Mouse (Mus musculus): ENCODE data around the gene Cacna1f. TPM values are rescaled to one million over a fixed set of nuclear protein-coding genes. Genes with fewer than 3 reads are reported as not detected.

The Cacna1f gene
- total and polyA plus RNA-seq, 3 experiments = 0.02 TPM; not detected in 2

DNA sequence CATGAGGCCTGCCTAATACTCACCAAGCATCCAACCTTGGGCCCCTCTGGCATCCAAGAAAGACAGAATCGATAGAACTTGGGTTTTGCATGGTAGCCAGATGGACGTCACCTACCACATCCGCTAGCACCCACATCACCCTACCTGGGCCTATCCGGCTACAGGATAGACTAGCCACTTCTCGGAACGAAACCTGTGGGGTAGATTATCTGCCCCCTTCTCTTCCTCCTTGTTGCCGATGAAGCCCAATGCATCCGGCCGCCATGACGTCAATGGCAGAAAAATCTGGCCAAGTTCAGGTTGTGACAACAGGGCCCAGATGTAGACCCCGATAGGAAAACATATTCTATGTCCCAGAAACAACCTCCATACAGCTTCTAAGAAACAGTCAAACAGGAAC, 23.0 kb upstream of the Cacna1f start:
- intact Hi-C loops (cut with DNase I) = no loop called here

DNA sequence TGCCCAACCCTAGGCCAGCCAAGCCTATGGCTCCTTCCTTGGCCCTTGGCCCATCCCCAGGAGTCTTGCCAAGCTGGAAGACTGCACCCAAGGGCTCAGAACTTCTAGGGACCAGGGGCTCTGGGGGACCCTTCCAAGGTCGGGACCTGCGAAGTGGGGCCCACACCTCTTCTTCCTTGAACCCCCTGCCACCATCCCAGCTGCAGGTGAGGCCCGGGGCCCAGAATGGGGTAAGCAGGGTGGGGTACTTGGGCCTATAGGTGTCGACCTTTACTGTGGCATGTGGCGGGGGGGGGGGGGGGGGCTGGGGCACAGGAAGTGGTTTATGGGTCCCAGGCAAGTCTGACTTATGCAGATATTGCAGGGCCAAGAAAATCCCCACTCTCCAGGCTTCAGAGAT, 20.5 kb upstream of the Cacna1f start:
- WGBS = 83% methylated on average over 4 of the region's 5 CpGs
- Histone ChIP-seq H3K36me3 (ENCODE audit: control insufficient read depth, insufficient read depth, low read length) (no peaks in the 10 kb centered on the region), H3K27ac (no peak overlapping the region), H3K27me3 (ENCODE audit: control insufficient read depth, insufficient read depth, low read length) (no peaks in the 10 kb centered on the region), H3K9ac (ENCODE audit: low read depth, low read length) (no peak overlapping the region), H3K4me3 (no peak overlapping the region), H3K79me2 (replicated peaks; ENCODE audit: control insufficient read depth, insufficient read depth, low read length) (no peaks in the 10 kb centered on the region), H3K4me1 (ENCODE audit: control insufficient read depth, insufficient read depth, low read length) (no peaks in the 10 kb centered on the region)
- no peak for DNase-seq
- intact Hi-C loops (cut with DNase I) = no loop called here
- TF ChIP-seq EP300 (IDR thresholded peaks at IDR 0.05; ENCODE audit: insufficient read depth, low read depth, low read length) (no peak), POLR2A (IDR thresholded peaks at IDR 0.05; ENCODE audit: insufficient read depth, low read depth, low read length) (no peak)

More for the DNA sequence above, 23.0 kb upstream of the Cacna1f start:
- no peaks in the 10 kb centered on the region for H3K4me1 ChIP-seq (ENCODE audit: control insufficient read depth, insufficient read depth, low read length)
- WGBS = 90% methylated on average over 11 of the region's 11 CpGs
- H3K36me3 ChIP-seq (ENCODE audit: control insufficient read depth, insufficient read depth, low read length) = no peaks in the 10 kb centered on the region
- no peak overlapping the region for H3K9ac ChIP-seq (ENCODE audit: low read depth, low read length)
- H3K4me3 ChIP-seq = no peak overlapping the region
- H3K27ac ChIP-seq = no peak overlapping the region
- H3K27me3 ChIP-seq (ENCODE audit: control insufficient read depth, insufficient read depth, low read length) = no peaks in the 10 kb centered on the region
- no peak for DNase-seq
- no peak for TF ChIP-seq POLR2A (IDR thresholded peaks at IDR 0.05; ENCODE audit: insufficient read depth, low read depth, low read length)
- TF ChIP-seq CTCF (IDR thresholded peaks at IDR 0.05) = no peak
- no peak for TF ChIP-seq EP300 (IDR thresholded peaks at IDR 0.05; ENCODE audit: insufficient read depth, low read depth, low read length)
- H3K79me2 ChIP-seq (replicated peaks; ENCODE audit: control insufficient read depth, insufficient read depth, low read length) = no peaks in the 10 kb centered on the region

- H3K4me1 ChIP-seq (ENCODE audit: control insufficient read depth, insufficient read depth, low read length) = no peaks in the 10 kb centered on the region
- no peaks in the 10 kb centered on the region for H3K79me2 ChIP-seq (replicated peaks; ENCODE audit: control insufficient read depth, insufficient read depth, low read length)
- no peak overlapping the region for H3K4me3 ChIP-seq
- no peaks in the 10 kb centered on the region for H3K36me3 ChIP-seq (ENCODE audit: control insufficient read depth, insufficient read depth, low read length)
- WGBS = 82% methylated on average over 9 of the region's 9 CpGs
- no peak overlapping the region for H3K27ac ChIP-seq
- H3K27me3 ChIP-seq (ENCODE audit: control insufficient read depth, insufficient read depth, low read length) = no peaks in the 10 kb centered on the region
- TF ChIP-seq POLR2A (IDR thresholded peaks at IDR 0.05; ENCODE audit: insufficient read depth, low read depth, low read length) = no peak
- no peak for TF ChIP-seq CTCF (IDR thresholded peaks at IDR 0.05)
- no peak for TF ChIP-seq EP300 (IDR thresholded peaks at IDR 0.05; ENCODE audit: insufficient read depth, low read depth, low read length)
- intact Hi-C loops (cut with DNase I) = no loop called here
- DNase-seq = no peak
- no peak overlapping the region for H3K9ac ChIP-seq (ENCODE audit: low read depth, low read length)
These were observed 11.5 kb upstream of the Cacna1f start for GRCm38 (mm10) chrX:7595371-7595770.

- Histone ChIP-seq H3K27ac (no peak overlapping the region), H3K79me2 (replicated peaks; ENCODE audit: control insufficient read depth, insufficient read depth, low read length) (no peaks in the 10 kb centered on the region), H3K4me1 (ENCODE audit: control insufficient read depth, insufficient read depth, low read length) (no peaks in the 10 kb centered on the region), H3K27me3 (ENCODE audit: control insufficient read depth, insufficient read depth, low read length) (no peaks in the 10 kb centered on the region), H3K4me3 (no peak overlapping the region), H3K36me3 (ENCODE audit: control insufficient read depth, insufficient read depth, low read length) (no peaks in the 10 kb centered on the region), H3K9ac (ENCODE audit: low read depth, low read length) (no peak overlapping the region)
- intact Hi-C loops (cut with DNase I) = no loop called here
- no peak for TF ChIP-seq EP300 (IDR thresholded peaks at IDR 0.05; ENCODE audit: insufficient read depth, low read depth, low read length)
- TF ChIP-seq CTCF (IDR thresholded peaks at IDR 0.05) = no peak
- TF ChIP-seq POLR2A (IDR thresholded peaks at IDR 0.05; ENCODE audit: insufficient read depth, low read depth, low read length) = no peak
- WGBS = 82% methylated on average over 7 of the region's 7 CpGs
- DNase-seq = no peak
These were observed 2.9 kb upstream of the Cacna1f start for GRCm38 (mm10) chrX:7604004-7604403.

DNA sequence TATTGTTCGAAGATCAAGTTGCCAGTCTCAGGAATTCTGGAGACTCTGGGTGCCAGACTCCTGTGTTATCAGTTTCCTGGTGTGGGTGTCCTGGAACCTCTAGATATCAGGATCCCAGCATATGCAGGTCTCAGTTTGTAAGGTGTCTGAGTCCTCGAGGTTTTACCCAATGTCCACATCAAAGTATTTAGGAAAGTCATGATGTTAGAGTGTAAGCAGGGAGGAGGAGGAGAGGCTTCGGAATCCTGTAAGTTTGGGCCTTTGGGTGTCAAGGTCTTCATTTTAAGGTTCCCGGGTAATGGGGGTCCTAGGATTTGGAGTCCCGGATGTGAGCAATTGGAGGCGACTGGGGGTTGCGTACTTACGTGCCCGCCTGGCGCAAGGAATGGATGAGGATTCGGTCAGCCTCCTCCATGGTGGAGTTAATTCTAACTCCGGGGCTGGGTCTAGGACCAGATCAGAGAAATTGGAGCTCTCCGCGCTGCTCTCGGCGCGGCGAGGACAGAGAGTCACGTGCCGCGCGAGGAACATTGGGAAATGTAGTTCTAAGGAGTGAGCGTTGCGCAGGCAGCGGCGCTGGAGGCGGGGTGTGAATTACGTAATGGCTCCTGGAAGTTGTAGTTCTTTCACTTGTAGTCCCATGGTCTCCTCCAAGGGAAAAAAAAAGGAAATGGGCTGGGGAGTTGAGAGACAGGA, 1.9 kb upstream of the Cacna1f start, which contains the start of gene Ccdc22:
Ccdc22 (minus strand) TSS at position 639 of the 696 bp plus-strand sequence.
- Histone ChIP-seq H3K79me2 (replicated peaks; ENCODE audit: control insufficient read depth, insufficient read depth, low read length) (no peaks in the 10 kb centered on the region), H3K27ac (peak within 1 kb of the TSS; percentile 57), H3K36me3 (ENCODE audit: control insufficient read depth, insufficient read depth, low read length) (no peaks in the 10 kb centered on the region), H3K9ac (ENCODE audit: low read depth, low read length) (peak within 1 kb of the TSS; percentile 73), H3K4me3 (peak within 1 kb of the TSS; percentile 65), H3K4me1 (ENCODE audit: control insufficient read depth, insufficient read depth, low read length) (no peaks in the 10 kb centered on the region), H3K27me3 (ENCODE audit: control insufficient read depth, insufficient read depth, low read length) (no peaks in the 10 kb centered on the region)
- intact Hi-C loops (cut with DNase I) = loop anchor here (5.0 kb wide), 1 partner anchor 92 kb away; the partner anchor contains the start of gene Gpkow
- peak; percentile 85 to 87 for DNase-seq
- TF ChIP-seq POLR2A (IDR thresholded peaks at IDR 0.05; ENCODE audit: insufficient read depth, low read depth, low read length) = peak; percentile 47; the same call in 1 of the 2 replicates
- TF ChIP-seq CTCF (IDR thresholded peaks at IDR 0.05) = no peak
- 15% methylated on average over 28 of the region's 28 CpGs for WGBS

GRCm38 (mm10) chrX:7605575-7605941, 1.3 kb upstream of the Cacna1f start:
- Histone ChIP-seq H3K36me3 (ENCODE audit: control insufficient read depth, insufficient read depth, low read length) (no peaks in the 10 kb centered on the region), H3K4me1 (ENCODE audit: control insufficient read depth, insufficient read depth, low read length) (no peaks in the 10 kb centered on the region), H3K4me3 (no peak overlapping the region), H3K79me2 (replicated peaks; ENCODE audit: control insufficient read depth, insufficient read depth, low read length) (no peaks in the 10 kb centered on the region), H3K9ac (ENCODE audit: low read depth, low read length) (no peak overlapping the region), H3K27me3 (ENCODE audit: control insufficient read depth, insufficient read depth, low read length) (no peaks in the 10 kb centered on the region), H3K27ac (no peak overlapping the region)
- TF ChIP-seq POLR2A (IDR thresholded peaks at IDR 0.05; ENCODE audit: insufficient read depth, low read depth, low read length) (no peak), EP300 (IDR thresholded peaks at IDR 0.05; ENCODE audit: insufficient read depth, low read depth, low read length) (no peak), CTCF (IDR thresholded peaks at IDR 0.05) (no peak)
- DNase-seq = no peak
- intact Hi-C loops (cut with DNase I) = loop anchor here (5.0 kb wide), 1 partner anchor 92 kb away; the partner anchor contains the start of gene Gpkow
- WGBS = 22% methylated on average over 8 of the region's 8 CpGs

Data from heart, adult 2 months (tissue).